Mouse (Mus musculus): ENCODE results near the gene Cry2. TPM values are rescaled to one million over a fixed set of nuclear protein-coding genes. Genes with fewer than 3 reads are reported as not detected.

The Cry2 gene
- polyA plus RNA-seq, 1 experiment from 2014 or later: 13.0 TPM

- DNase-seq (ENCODE audit: low spot score): peak; percentile 35
These were observed 44.8 kb downstream of the Cry2 start for GRCm38 (mm10) chr2:92388891-92389641.

- DNase-seq (ENCODE audit: low spot score): no peak
These were observed 45.7 kb downstream of the Cry2 start for GRCm38 (mm10) chr2:92388081-92388517.

- DNase-seq (ENCODE audit: low spot score): no peak
These were observed 46.2 kb downstream of the Cry2 start for GRCm38 (mm10) chr2:92387646-92388045.

- no peak for DNase-seq (ENCODE audit: low spot score)
These were observed 46.8 kb downstream of the Cry2 start for GRCm38 (mm10) chr2:92386821-92387570.

GRCm38 (mm10) chr2:92385113-92386051 lies 48.5 kb downstream of the Cry2 start:
- DNase-seq (ENCODE audit: low spot score): no peak

- DNase-seq (ENCODE audit: low spot score): peak; percentile 61
These were observed 49.7 kb downstream of the Cry2 start for GRCm38 (mm10) chr2:92384101-92384500.

- DNase-seq (ENCODE audit: low spot score): no peak
These were observed 51.1 kb downstream of the Cry2 start for GRCm38 (mm10) chr2:92382759-92383158.

- DNase-seq (ENCODE audit: low spot score): no peak
These were observed 51.8 kb downstream of the Cry2 start, which contains the start of gene 1700029I15Rik for GRCm38 (mm10) chr2:92381901-92382588. Gene 1700029I15Rik (plus strand): TSS chr2:92382538.

- DNase-seq (ENCODE audit: low spot score): no peak
These were observed 52.7 kb downstream of the Cry2 start for GRCm38 (mm10) chr2:92381161-92381560.

- DNase-seq (ENCODE audit: low spot score): no peak
These were observed 53.3 kb downstream of the Cry2 start for GRCm38 (mm10) chr2:92380495-92381050.

- no peak for DNase-seq (ENCODE audit: low spot score)
These were observed 53.9 kb downstream of the Cry2 start for GRCm38 (mm10) chr2:92379783-92380494.

GRCm38 (mm10) chr2:92377320-92377719 lies 56.5 kb downstream of the Cry2 start:
- DNase-seq (ENCODE audit: low spot score): no peak

GRCm38 (mm10) chr2:92376300-92376699 lies 57.5 kb downstream of the Cry2 start:
- no peak for DNase-seq (ENCODE audit: low spot score)

GRCm38 (mm10) chr2:92375788-92376187 lies 58.1 kb downstream of the Cry2 start:
- DNase-seq (ENCODE audit: low spot score): no peak

GRCm38 (mm10) chr2:92375099-92375623 lies 58.7 kb downstream of the Cry2 start:
- DNase-seq (ENCODE audit: low spot score): peak; percentile 98

- DNase-seq (ENCODE audit: low spot score): peak; percentile 64
These were observed 59.3 kb downstream of the Cry2 start, which contains the start of the genes Pex16 and Large2 for GRCm38 (mm10) chr2:92374514-92374913. Gene Pex16 (plus strand): TSS chr2:92374676. Gene Large2 (minus strand): TSS chr2:92374869.

GRCm38 (mm10) chr2:92373437-92373813 lies 60.4 kb downstream of the Cry2 start:
- DNase-seq (ENCODE audit: low spot score): peak; percentile 38

GRCm38 (mm10) chr2:92372767-92373436 lies 60.9 kb downstream of the Cry2 start:
- DNase-seq (ENCODE audit: low spot score): no peak

All from thymus, postnatal 0 days (tissue).